Mouse (Mus musculus) hindbrain, embryonic 11.5 days (tissue): ENCODE measurements around the gene Ptprr. TPM values are rescaled to one million over a fixed set of nuclear protein-coding genes. Genes with fewer than 3 reads are reported as not detected.

ENCODE experiments used
- ATAC-seq: fragments of 200-750 bp; cut with Nextera tagmentation; 2 replicates; pipeline ENCODE4 v1.8.0; 2017; ENCODE audit warnings: mild to moderate bottlenecking, moderate TSS enrichment, moderate library complexity; ENCODE audit not compliant: low FRiP score
- DNase-seq: peaks from one replicate; pipeline ENCODE4 v3.0.0-alpha.2; 2015; ENCODE audit warnings: low spot score
- H3K27ac ChIP-seq: fragments of 300-500 bp; sonication (generic); 2 replicates; pipeline ENCODE4 v1.5.1; 2014; ENCODE audit warnings: mild to moderate bottlenecking, low read depth, low read length
- H3K27me3 ChIP-seq: fragments of 300-500 bp; sonication (generic); 2 replicates; pipeline ENCODE4 v1.6.1; 2014; ENCODE audit warnings: mild to moderate bottlenecking, low read length, moderate library complexity, mixed read lengths; ENCODE audit not compliant: control insufficient read depth, insufficient read depth
- H3K36me3 ChIP-seq: fragments of 300-500 bp; sonication (generic); 2 replicates; pipeline ENCODE4 v1.6.1; 2014; ENCODE audit warnings: mild to moderate bottlenecking, low read length, moderate library complexity, mixed read lengths; ENCODE audit not compliant: control insufficient read depth, insufficient read depth
- H3K4me1 ChIP-seq: fragments of 300-500 bp; sonication (generic); replicated peaks from 2 replicates; pipeline ENCODE4 v1.6.1; 2014; ENCODE audit warnings: low read length, mixed read lengths; ENCODE audit not compliant: control insufficient read depth, insufficient read depth
- H3K4me2 ChIP-seq: fragments of 300-500 bp; sonication (generic); replicated peaks from 2 replicates; pipeline ENCODE4 v1.6.1; 2014; ENCODE audit warnings: mild to moderate bottlenecking, low read depth, low read length
- H3K4me3 ChIP-seq: fragments of 300-500 bp; sonication (generic); 2 replicates; pipeline ENCODE4 v1.5.1; 2014; ENCODE audit warnings: low read depth, low read length
- H3K9ac ChIP-seq: fragments of 300-500 bp; sonication (generic); 2 replicates; pipeline ENCODE4 v1.6.1; 2014; ENCODE audit warnings: low read depth, low read length
- H3K9me3 ChIP-seq: fragments of 300-500 bp; sonication (generic); 2 replicates; pipeline ENCODE4 v1.6.1; 2016; ENCODE audit warnings: low read length; ENCODE audit not compliant: control insufficient read depth
- WGBS: fragments of 180-500 bp; shearing (Covaris S2); extraction: QIAGEN DNeasy Blood & Tissue Kit; methylation state at CpG from one replicate; pipeline ENCODE4 v1.1.7; 2014; 5-methylcytosine and 5-hydroxymethylcytosine counted together
- polyA plus RNA-seq: library from polyadenylated mRNA; unstranded; fragments of >200 nt; fragmentation: Nextera tagmentation; extraction: Ambion mirVana; gene quantifications from 2 replicates; pipeline ENCODE4 v1.2.1, GENCODE M21; 2014

Ptprr gene
- polyA plus RNA-seq, 1 experiment from 2014 or later = 2.0 TPM

- peak; percentile 74 for DNase-seq
- H3K27me3 ChIP-seq = no peaks in the 10 kb centered on the region
- H3K36me3 ChIP-seq = no peaks in the 10 kb centered on the region
- WGBS = 21% methylated on average over 9 of the region's 9 CpGs
- no peak overlapping the region for H3K4me3 ChIP-seq
- peak; percentile 7; the same call in 1 of the 2 replicates for ATAC-seq
- no peak overlapping the region for H3K27ac ChIP-seq
- no peaks in the 10 kb centered on the region for H3K9me3 ChIP-seq
- H3K4me1 ChIP-seq = no peaks in the 10 kb centered on the region
- H3K9ac ChIP-seq = no peak overlapping the region
- no peak overlapping the region for H3K4me2 ChIP-seq
These were observed 190.1 kb downstream of the Ptprr start for GRCm38 (mm10) chr10:116207987-116208726.

GRCm38 (mm10) chr10:116208727-116209115 lies 190.7 kb downstream of the Ptprr start:
- no peaks in the 10 kb centered on the region for H3K27me3 ChIP-seq
- no peaks in the 10 kb centered on the region for H3K36me3 ChIP-seq
- ATAC-seq (no peak), DNase-seq (peak; percentile 5)
- H3K9ac ChIP-seq = no peak overlapping the region
- no peak overlapping the region for H3K27ac ChIP-seq
- H3K9me3 ChIP-seq = no peaks in the 10 kb centered on the region
- H3K4me2 ChIP-seq = no peak overlapping the region
- WGBS = 65% methylated on average over 9 of the region's 9 CpGs
- H3K4me3 ChIP-seq = no peak overlapping the region
- no peaks in the 10 kb centered on the region for H3K4me1 ChIP-seq

GRCm38 (mm10) chr10:116212127-116212526 lies 194.1 kb downstream of the Ptprr start:
- Histone ChIP-seq H3K36me3 (no peaks in the 10 kb centered on the region), H3K4me2 (no peak overlapping the region), H3K4me1 (no peaks in the 10 kb centered on the region), H3K9ac (no peak overlapping the region), H3K27me3 (no peaks in the 10 kb centered on the region), H3K9me3 (no peaks in the 10 kb centered on the region), H3K27ac (no peak overlapping the region), H3K4me3 (no peak overlapping the region)
- DNase-seq (no peak), ATAC-seq (no peak)
- 28% methylated on average over 3 of the region's 3 CpGs for WGBS

- no peak overlapping the region for H3K27ac ChIP-seq
- no peaks in the 10 kb centered on the region for H3K27me3 ChIP-seq
- H3K9ac ChIP-seq = no peak overlapping the region
- H3K4me2 ChIP-seq = no peak overlapping the region
- DNase-seq (no peak), ATAC-seq (no peak)
- no peaks in the 10 kb centered on the region for H3K4me1 ChIP-seq
- no peak overlapping the region for H3K4me3 ChIP-seq
- H3K36me3 ChIP-seq = no peaks in the 10 kb centered on the region
- WGBS = 89% methylated on average over 12 of the region's 12 CpGs
- H3K9me3 ChIP-seq = no peaks in the 10 kb centered on the region
These were observed 202.5 kb downstream of the Ptprr start for GRCm38 (mm10) chr10:116220336-116221118.

- no peak for DNase-seq
- Histone ChIP-seq H3K4me1 (no peaks in the 10 kb centered on the region), H3K4me3 (no peak overlapping the region), H3K27ac (no peak overlapping the region), H3K9ac (no peak overlapping the region), H3K27me3 (no peaks in the 10 kb centered on the region), H3K9me3 (no peaks in the 10 kb centered on the region), H3K36me3 (no peaks in the 10 kb centered on the region), H3K4me2 (no peak overlapping the region)
- WGBS = 48% methylated on average over 5 of the region's 5 CpGs
- no peak for ATAC-seq
These were observed 217.3 kb downstream of the Ptprr start for GRCm38 (mm10) chr10:116235299-116235698.

GRCm38 (mm10) chr10:116242200-116242599 lies 224.2 kb downstream of the Ptprr start:
- Histone ChIP-seq H3K27me3 (no peaks in the 10 kb centered on the region), H3K36me3 (no peaks in the 10 kb centered on the region), H3K4me1 (no peaks in the 10 kb centered on the region), H3K4me2 (no peak overlapping the region), H3K27ac (no peak overlapping the region), H3K4me3 (no peak overlapping the region), H3K9ac (no peak overlapping the region), H3K9me3 (no peaks in the 10 kb centered on the region)
- DNase-seq (no peak), ATAC-seq (no peak)
- WGBS = 80% methylated on average over 7 of the region's 7 CpGs

- WGBS = 60% methylated on average over 7 of the region's 7 CpGs
These were observed 225.4 kb downstream of the Ptprr start for GRCm38 (mm10) chr10:116243373-116243772.

GRCm38 (mm10) chr10:116245632-116246031 lies 227.6 kb downstream of the Ptprr start:
- WGBS = 85% methylated on average over 2 of the region's 2 CpGs
- DNase-seq = no peak
- no peaks in the 10 kb centered on the region for H3K36me3 ChIP-seq
- no peak overlapping the region for H3K4me3 ChIP-seq
- no peaks in the 10 kb centered on the region for H3K9me3 ChIP-seq
- no peak overlapping the region for H3K27ac ChIP-seq
- H3K27me3 ChIP-seq = no peaks in the 10 kb centered on the region
- ATAC-seq = no peak
- no peaks in the 10 kb centered on the region for H3K4me1 ChIP-seq
- H3K9ac ChIP-seq = no peak overlapping the region
- H3K4me2 ChIP-seq = no peak overlapping the region

More at GRCm38 (mm10) chr10:116243373-116243772, 225.4 kb downstream of the Ptprr start:
- DNase-seq (no peak), ATAC-seq (no peak)
- H3K4me2 ChIP-seq = no peak overlapping the region
- H3K27me3 ChIP-seq = no peaks in the 10 kb centered on the region
- no peaks in the 10 kb centered on the region for H3K9me3 ChIP-seq
- no peaks in the 10 kb centered on the region for H3K4me1 ChIP-seq
- no peak overlapping the region for H3K9ac ChIP-seq
- no peaks in the 10 kb centered on the region for H3K36me3 ChIP-seq
- H3K27ac ChIP-seq = no peak overlapping the region
- no peak overlapping the region for H3K4me3 ChIP-seq

GRCm38 (mm10) chr10:116252668-116253067 lies 234.7 kb downstream of the Ptprr start:
- Histone ChIP-seq H3K4me3 (no peak overlapping the region), H3K4me2 (no peak overlapping the region), H3K9me3 (no peaks in the 10 kb centered on the region), H3K27ac (no peak overlapping the region), H3K4me1 (no peaks in the 10 kb centered on the region), H3K36me3 (no peaks in the 10 kb centered on the region), H3K9ac (no peak overlapping the region), H3K27me3 (no peaks in the 10 kb centered on the region)
- ATAC-seq (no peak), DNase-seq (no peak)
- WGBS = 86% methylated on average over 7 of the region's 7 CpGs
